Mouse (Mus musculus) liver, embryonic 14.5 days (tissue): ENCODE data around the gene Hspd1. TPM values are rescaled to one million over a fixed set of nuclear protein-coding genes. Genes with fewer than 3 reads are reported as not detected.

Experiments
- ATAC-seq: fragments of 200-750 bp; cut with Nextera tagmentation; 2 replicates; pipeline ENCODE4 v1.8.0; 2017; ENCODE audit warnings: moderate number of reproducible peaks, mild to moderate bottlenecking, moderate library complexity; ENCODE audit not compliant: insufficient read depth
- DNase-seq, 3 experiments: peaks; one replicate each; pipeline ENCODE4 v3.0.0-alpha.2; 2012 to 2013; ENCODE audit warnings: low read depth in 3 of 3, low spot score in 3 of 3
- H3K27ac ChIP-seq: fragments of 300-500 bp; sonication (generic); 2 replicates; pipeline ENCODE4 v1.5.1; 2014; ENCODE audit warnings: moderate library complexity, mild to moderate bottlenecking, control low read depth, inconsistent platforms
- H3K27me3 ChIP-seq: fragments of 300-500 bp; sonication (generic); 2 replicates; pipeline ENCODE4 v1.6.1; 2014; ENCODE audit warnings: mild to moderate bottlenecking, low read length, moderate library complexity; ENCODE audit not compliant: control insufficient read depth, insufficient read depth
- H3K36me3 ChIP-seq: fragments of 300-500 bp; sonication (generic); replicated peaks from 2 replicates; pipeline ENCODE4 v1.6.1; 2014; ENCODE audit warnings: low read depth; ENCODE audit not compliant: control insufficient read depth, insufficient read depth
- H3K4me1 ChIP-seq, 2 experiments: fragments of 200-500 bp in 1 of 2; fragments of 300-500 bp in 1 of 2; sonication (generic) in 1 of 2; replicated peaks; 2 replicates each; pipeline ENCODE4 v1.6.1; 2012 to 2014; ENCODE audit warnings: antibody characterized with exemption in 1 of 2, inconsistent platforms in 1 of 2, low read length in 1 of 2; ENCODE audit not compliant: control insufficient read depth in 2 of 2, insufficient read depth in 2 of 2
- H3K4me2 ChIP-seq: fragments of 300-500 bp; sonication (generic); 2 replicates; pipeline ENCODE4 v1.6.1; 2014; ENCODE audit warnings: low read depth, mild to moderate bottlenecking, control low read depth, moderate library complexity
- H3K4me3 ChIP-seq, 2 experiments: fragments of 200-500 bp in 1 of 2; fragments of 300-500 bp in 1 of 2; sonication (generic) in 1 of 2; 2 replicates each; pipeline ENCODE4 v1.5.1; 2012 to 2014; ENCODE audit warnings: low read depth in 2 of 2, low read length in 2 of 2, mild to moderate bottlenecking in 2 of 2, control low read depth in 1 of 2, inconsistent platforms in 1 of 2, moderate library complexity in 1 of 2; ENCODE audit not compliant: insufficient read depth in 1 of 2
- H3K9ac ChIP-seq: fragments of 300-500 bp; sonication (generic); replicated peaks from 2 replicates; pipeline ENCODE4 v1.6.1; 2014; ENCODE audit warnings: mild to moderate bottlenecking, control low read depth, moderate library complexity
- H3K9me3 ChIP-seq: fragments of 300-500 bp; sonication (generic); 2 replicates; pipeline ENCODE4 v1.6.1; 2016; ENCODE audit warnings: low read length, mixed read lengths; ENCODE audit not compliant: control insufficient read depth
- CTCF ChIP-seq: IDR thresholded peaks from 2 replicates; pipeline ENCODE4 v1.5.1; 2016; ENCODE audit warnings: antibody characterized with exemption, low read depth, control low read depth
- EP300 ChIP-seq: IDR thresholded peaks from 2 replicates; pipeline ENCODE4 v1.6.1; 2016; ENCODE audit warnings: antibody characterized with exemption, low read depth
- WGBS: fragments of 180-500 bp; shearing (Covaris S2); extraction: QIAGEN DNeasy Blood & Tissue Kit; methylation state at CpG from one replicate; pipeline ENCODE4 v1.1.7; 2014; ENCODE audit not compliant: insufficient replicate concordance; 5-methylcytosine and 5-hydroxymethylcytosine counted together
- polyA plus RNA-seq, 2 experiments: library from polyadenylated mRNA; depleted of rRNA in 1 of 2; stranded (reverse) in 1 of 2; unstranded in 1 of 2; fragments of >200 nt; fragmentation: Nextera tagmentation in 1 of 2; extraction: Ambion mirVana in 1 of 2; gene quantifications; 2 replicates each; pipeline versions ENCODE4 v1.2.1 to v1.2.3; 2012 to 2014

The Hspd1 gene
- polyA plus RNA-seq (2012; rRNA removed) (73.8 and 163 TPM in 2 replicates), polyA plus RNA-seq (2014; fragmentation: Nextera tagmentation; extraction: Ambion mirVana) (241 and 264 TPM in 2 replicates)

DNA sequence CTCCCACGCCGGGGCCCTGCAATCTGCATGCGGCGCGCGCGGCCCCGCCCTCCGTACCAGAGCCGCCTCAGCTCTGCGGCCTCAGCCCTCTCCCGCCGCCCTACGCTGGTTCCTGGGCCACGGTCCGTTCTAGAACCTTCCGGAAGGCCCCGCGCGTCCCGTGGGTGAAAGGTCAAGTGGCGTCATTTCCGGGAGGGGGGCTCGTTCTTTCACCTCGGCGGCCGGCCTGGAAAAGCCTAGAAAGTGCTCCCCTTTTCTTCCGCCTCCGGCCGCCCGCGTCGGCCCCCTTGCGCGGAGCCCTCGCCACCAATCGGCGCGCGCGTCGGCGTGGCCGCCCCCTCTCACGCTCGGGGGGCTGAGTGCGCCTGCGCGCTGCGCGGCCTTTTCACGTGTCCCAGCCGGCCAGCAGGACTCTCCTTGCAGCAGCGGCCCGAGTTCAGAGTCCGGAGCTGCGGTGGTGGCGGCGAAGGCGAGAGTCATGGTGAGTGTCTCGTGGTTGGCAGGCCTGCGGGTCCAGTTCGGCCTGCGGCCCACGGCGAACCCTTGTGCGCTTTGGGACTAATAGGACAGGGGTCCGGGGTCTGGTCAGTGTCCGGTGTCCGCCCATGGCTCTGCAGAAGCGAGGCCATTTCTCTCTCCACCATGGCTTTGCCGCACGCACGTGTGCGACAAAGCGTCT is at the start of gene Hspd1, which contains the start of gene Hspe1:
Gene Hspd1, minus strand, starts transcription at position 312 of the 679 bp plus-strand sequence.
Gene Hspe1, plus strand, starts transcription at position 201 of the 679 bp plus-strand sequence.
- WGBS: under 1% methylated on average over 76 of the region's 76 CpGs
- no peaks in the 10 kb centered on the region for H3K27me3 ChIP-seq
- no peaks in the 10 kb centered on the region for H3K9me3 ChIP-seq
- H3K4me3 ChIP-seq: peak within 1 kb of the TSS; percentile 83 to 84
- peaks cover 32% of the 10 kb centered on the region for H3K36me3 ChIP-seq
- peak within 1 kb of the TSS; percentile 67 for H3K27ac ChIP-seq
- peaks cover 6 to 28% of the 10 kb centered on the region in 2 experiments; a peak in 3 of 4 replicates for H3K4me1 ChIP-seq
- H3K9ac ChIP-seq: peak within 1 kb of the TSS; percentile 89
- TF ChIP-seq CTCF (0 out of 2 replicates have a peak, but pooled peaks have one; percentile 16), EP300 (peak; percentile 48; the same call in 1 of the 2 replicates)
- peak; percentile 90 for ATAC-seq
- peak; percentile 91 to 93 (median 92) for DNase-seq
- H3K4me2 ChIP-seq: peak within 1 kb of the TSS; percentile 94

DNA sequence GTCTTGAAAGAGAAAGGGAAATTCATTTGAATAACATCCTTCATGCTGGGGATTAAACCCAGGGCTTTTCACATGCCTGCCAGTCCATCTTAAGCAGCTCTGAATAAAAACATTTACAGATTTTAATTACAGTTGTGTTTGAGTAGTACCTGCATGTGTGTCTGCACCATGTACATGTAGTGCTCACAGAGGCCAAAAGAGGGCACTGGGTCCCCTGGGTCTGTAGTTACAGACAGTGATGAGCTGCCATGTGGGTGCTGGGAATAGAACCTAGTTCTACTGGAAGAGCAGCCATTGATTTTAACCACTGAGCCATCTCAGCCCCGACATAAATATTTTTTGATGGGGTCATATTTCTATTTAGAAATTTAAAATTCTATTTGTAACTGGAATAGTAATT is 47.8 kb upstream of the Hspd1 start:
- peaks cover 7 to 9% of the 10 kb centered on the region in 2 experiments; a peak in 3 of 4 replicates for H3K4me1 ChIP-seq
- TF ChIP-seq EP300: no peak
- TF ChIP-seq CTCF: no peak
- H3K27me3 ChIP-seq: no peaks in the 10 kb centered on the region
- no peaks in the 10 kb centered on the region for H3K9me3 ChIP-seq
- no peak overlapping the region for H3K27ac ChIP-seq
- ATAC-seq (no peak), DNase-seq (no peak)
- H3K4me2 ChIP-seq: no peak overlapping the region
- H3K4me3 ChIP-seq: no peak overlapping the region
- WGBS: 75% methylated on average over 1 of the region's 1 CpGs
- no peak overlapping the region for H3K9ac ChIP-seq
- peaks cover 3% of the 10 kb centered on the region; the same call in 1 of the 2 replicates for H3K36me3 ChIP-seq

DNA sequence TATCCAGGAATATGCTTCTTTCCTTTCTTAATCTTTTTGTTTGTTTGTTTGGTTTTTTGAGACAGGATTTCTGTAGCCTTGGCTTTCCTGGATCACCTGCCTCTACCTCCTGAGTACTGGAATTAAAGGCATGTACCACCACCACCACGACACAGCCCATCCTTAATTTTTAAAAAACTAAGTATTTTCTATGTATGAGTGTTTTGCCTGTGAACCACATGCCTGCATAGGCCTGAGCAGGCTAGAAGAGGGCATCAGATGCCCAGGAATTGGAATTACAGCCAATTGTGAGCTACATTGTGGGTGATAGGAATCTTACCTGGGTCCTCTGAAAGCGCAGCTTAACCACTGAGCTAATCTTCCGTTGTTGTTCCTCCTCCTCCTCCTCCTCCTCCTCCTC is 46.3 kb upstream of the Hspd1 start:
- H3K27me3 ChIP-seq: no peaks in the 10 kb centered on the region
- no peak overlapping the region for H3K9ac ChIP-seq
- DNase-seq: no peak
- no peaks in the 10 kb centered on the region for H3K9me3 ChIP-seq
- H3K4me2 ChIP-seq: no peak overlapping the region
- H3K36me3 ChIP-seq: no peaks in the 10 kb centered on the region; the same call in 1 of the 2 replicates
- ATAC-seq: no peak
- 82% methylated on average over 3 of the region's 3 CpGs for WGBS
- no peak overlapping the region for H3K4me3 ChIP-seq
- H3K4me1 ChIP-seq: peaks cover 13 to 18% of the 10 kb centered on the region in 2 experiments
- no peak overlapping the region for H3K27ac ChIP-seq
- TF ChIP-seq EP300 (no peak), CTCF (no peak)

DNA sequence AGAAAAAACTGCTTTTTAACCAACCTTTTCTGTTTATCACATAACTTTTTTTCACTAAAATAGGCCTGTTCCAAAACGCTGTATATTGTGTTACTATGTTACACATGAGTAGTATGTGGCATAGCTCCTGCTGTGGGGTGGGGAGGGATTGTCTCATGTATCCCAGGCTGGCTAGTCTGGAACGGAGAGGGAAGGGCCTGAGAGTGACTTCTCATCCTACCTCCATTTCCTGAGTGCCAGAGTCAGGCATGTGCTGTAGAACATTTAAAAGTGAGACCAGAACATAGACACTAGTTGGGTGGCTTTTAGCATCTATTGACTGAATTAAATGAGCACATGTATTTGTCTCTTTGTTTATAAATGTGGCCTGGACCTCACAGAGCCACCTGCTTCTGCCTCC is 45.1 kb upstream of the Hspd1 start:
- no peak for ATAC-seq

DNA sequence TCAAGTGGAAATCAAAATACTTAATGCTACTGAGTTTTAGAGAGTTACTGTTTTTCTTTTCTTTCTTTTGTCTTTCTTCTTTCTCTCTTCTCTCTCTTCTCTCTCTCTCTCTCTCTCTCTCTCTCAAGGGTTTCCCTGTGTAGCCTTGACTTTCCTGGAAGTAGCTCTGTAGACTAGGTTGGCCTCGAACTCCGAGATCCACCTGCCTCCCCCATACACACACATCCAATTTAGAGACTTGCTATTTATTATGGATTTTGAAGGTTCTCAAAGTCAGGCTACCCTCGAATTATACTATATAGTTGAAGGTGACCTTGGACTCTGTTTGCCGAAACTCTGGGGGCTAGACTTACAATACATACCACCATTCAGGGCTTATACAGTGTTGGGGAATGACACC is 44.3 kb upstream of the Hspd1 start:
- Histone ChIP-seq H3K4me2 (peak overlapping the region; percentile 78), H3K36me3 (no peaks in the 10 kb centered on the region; the same call in 1 of the 2 replicates), H3K9me3 (no peaks in the 10 kb centered on the region), H3K27me3 (no peaks in the 10 kb centered on the region), H3K4me1 (peaks cover 13 to 18% of the 10 kb centered on the region in 2 experiments), H3K9ac (peak overlapping the region; percentile 97), H3K27ac (no peak overlapping the region), H3K4me3 (peak overlapping the region; percentile 47 to 81)
- 51% methylated on average over 4 of the region's 4 CpGs for WGBS
- TF ChIP-seq CTCF (no peak), EP300 (no peak)
- DNase-seq (no peak), ATAC-seq (no peak)

More for the DNA sequence above, 45.1 kb upstream of the Hspd1 start:
- Histone ChIP-seq H3K9ac (no peak overlapping the region), H3K4me2 (peak overlapping the region; percentile 11), H3K27ac (no peak overlapping the region), H3K4me3 (no peak overlapping the region), H3K4me1 (peaks cover 13 to 18% of the 10 kb centered on the region in 2 experiments), H3K36me3 (no peaks in the 10 kb centered on the region; the same call in 1 of the 2 replicates), H3K27me3 (no peaks in the 10 kb centered on the region), H3K9me3 (no peaks in the 10 kb centered on the region)
- no peak for DNase-seq
- WGBS: 61% methylated on average over 2 of the region's 2 CpGs
- no peak for TF ChIP-seq EP300
